Mouse (Mus musculus) splenic B cell, adult 2 months (primary cell): ENCODE measurements around the gene Fhl1.

Source experiments
- DNase-seq: peaks from one replicate; pipeline ENCODE4 v3.0.0-alpha.2; 2011; ENCODE audit warnings: low read depth, low spot score
- H3K27me3 ChIP-seq: 2 replicates; pipeline ENCODE4 v1.6.1; 2012; ENCODE audit warnings: mild to moderate bottlenecking, low read length, moderate library complexity, mixed read lengths; ENCODE audit not compliant: control insufficient read depth, poor library complexity, insufficient read depth, severe bottlenecking
- H3K36me3 ChIP-seq: 2 replicates; pipeline ENCODE4 v1.6.1; 2012; ENCODE audit warnings: mild to moderate bottlenecking, low read length, moderate library complexity, mixed read lengths; ENCODE audit not compliant: control insufficient read depth, poor library complexity, insufficient read depth, severe bottlenecking

The Fhl1 gene

GRCm38 (mm10) chrX:56731306-56732201 is at the start of gene Fhl1:
Gene Fhl1 (plus strand): TSS chrX:56731787.
- H3K36me3 ChIP-seq = no peaks in the 10 kb centered on the region
- peak; percentile 1 for DNase-seq
- no peaks in the 10 kb centered on the region for H3K27me3 ChIP-seq

- Histone ChIP-seq H3K36me3 (no peaks in the 10 kb centered on the region), H3K27me3 (no peaks in the 10 kb centered on the region)
- no peak for DNase-seq
Observed at GRCm38 (mm10) chrX:56682156-56682720, 49.3 kb upstream of the Fhl1 start.

- Histone ChIP-seq H3K36me3 (no peaks in the 10 kb centered on the region), H3K27me3 (no peaks in the 10 kb centered on the region)
- no peak for DNase-seq
Observed at GRCm38 (mm10) chrX:56683521-56683920, 48.1 kb upstream of the Fhl1 start.

- Histone ChIP-seq H3K27me3 (no peaks in the 10 kb centered on the region), H3K36me3 (no peaks in the 10 kb centered on the region)
- no peak for DNase-seq
Observed at GRCm38 (mm10) chrX:56692554-56692953, 39.0 kb upstream of the Fhl1 start.

GRCm38 (mm10) chrX:56694539-56694938 is 37.0 kb upstream of the Fhl1 start:
- H3K36me3 ChIP-seq = no peaks in the 10 kb centered on the region
- no peak for DNase-seq
- no peaks in the 10 kb centered on the region for H3K27me3 ChIP-seq

- Histone ChIP-seq H3K36me3 (no peaks in the 10 kb centered on the region), H3K27me3 (no peaks in the 10 kb centered on the region)
- DNase-seq = no peak
Observed at GRCm38 (mm10) chrX:56697199-56697780, 34.3 kb upstream of the Fhl1 start.

- no peak for DNase-seq
- no peaks in the 10 kb centered on the region for H3K27me3 ChIP-seq
- H3K36me3 ChIP-seq = no peaks in the 10 kb centered on the region
Observed at GRCm38 (mm10) chrX:56697886-56698285, 33.7 kb upstream of the Fhl1 start.

- Histone ChIP-seq H3K27me3 (no peaks in the 10 kb centered on the region), H3K36me3 (no peaks in the 10 kb centered on the region)
- DNase-seq = no peak
Observed at GRCm38 (mm10) chrX:56701261-56701660, 30.3 kb upstream of the Fhl1 start.

- Histone ChIP-seq H3K36me3 (no peaks in the 10 kb centered on the region), H3K27me3 (no peaks in the 10 kb centered on the region)
- no peak for DNase-seq
Observed at GRCm38 (mm10) chrX:56703965-56704562, 27.5 kb upstream of the Fhl1 start.

- DNase-seq = no peak
- Histone ChIP-seq H3K36me3 (no peaks in the 10 kb centered on the region), H3K27me3 (no peaks in the 10 kb centered on the region)
Observed at GRCm38 (mm10) chrX:56708592-56709370, 22.8 kb upstream of the Fhl1 start.

- H3K27me3 ChIP-seq = no peaks in the 10 kb centered on the region
- H3K36me3 ChIP-seq = no peaks in the 10 kb centered on the region
- DNase-seq = no peak
Observed at GRCm38 (mm10) chrX:56710522-56710921, 21.1 kb upstream of the Fhl1 start.

GRCm38 (mm10) chrX:56712666-56713065 is 18.9 kb upstream of the Fhl1 start:
- Histone ChIP-seq H3K36me3 (no peaks in the 10 kb centered on the region), H3K27me3 (no peaks in the 10 kb centered on the region)
- DNase-seq = no peak

- Histone ChIP-seq H3K27me3 (no peaks in the 10 kb centered on the region), H3K36me3 (no peaks in the 10 kb centered on the region)
- no peak for DNase-seq
Observed at GRCm38 (mm10) chrX:56722559-56722958, 9.0 kb upstream of the Fhl1 start.

GRCm38 (mm10) chrX:56728507-56728906 is 3.1 kb upstream of the Fhl1 start:
- Histone ChIP-seq H3K27me3 (no peaks in the 10 kb centered on the region), H3K36me3 (no peaks in the 10 kb centered on the region)
- DNase-seq = no peak
